Mouse (Mus musculus) bone marrow, adult 2 months (tissue): ENCODE data around the gene Ubl4b. TPM values are rescaled to one million over a fixed set of nuclear protein-coding genes. Genes with fewer than 3 reads are reported as not detected.
A peak's percentile ranks its signal among the peaks of the same experiment; 100 is the strongest.

Source experiments
- H3K27ac ChIP-seq: fragments of 200-500 bp; 2 replicates; pipeline ENCODE4 v1.5.1; 2012; ENCODE audit warnings: low read depth, mild to moderate bottlenecking, control low read depth, inconsistent platforms, low read length; ENCODE audit not compliant: control insufficient read depth, poor library complexity, insufficient read depth
- H3K4me1 ChIP-seq: fragments of 200-500 bp; 2 replicates; pipeline ENCODE4 v1.6.1; 2011; ENCODE audit warnings: low read length; ENCODE audit not compliant: control insufficient read depth, insufficient read depth
- H3K4me3 ChIP-seq: fragments of 200-500 bp; replicated peaks from 2 replicates; pipeline ENCODE3; 2011; ENCODE audit warnings: mild to moderate bottlenecking, low read depth, low read length, control low read depth; ENCODE audit not compliant: control insufficient read depth
- CTCF ChIP-seq: fragments of 200-500 bp; IDR thresholded peaks from 2 replicates; pipeline ENCODE4 v1.5.1; 2011; ENCODE audit warnings: low read length, control low read depth; ENCODE audit not compliant: control insufficient read depth, insufficient read depth
- POLR2A ChIP-seq: fragments of 200-500 bp; IDR thresholded peaks from 2 replicates; pipeline ENCODE4 v1.6.1; 2011; ENCODE audit warnings: low read depth, mild to moderate bottlenecking, control low read depth, low read length, borderline replicate concordance; ENCODE audit not compliant: control insufficient read depth
- WGBS: fragments of 180-500 bp; shearing (Covaris S2); methylation state at CpG from one replicate; pipeline ENCODE4 v1.1.7; 2018; 5-methylcytosine and 5-hydroxymethylcytosine counted together
- polyA plus RNA-seq: library from polyadenylated mRNA; stranded (reverse); fragments of >200 nt; gene quantifications from 2 replicates; pipeline ENCODE4 v1.2.4, GENCODE M21; 2011; ENCODE audit warnings: low replicate concordance; ENCODE audit not compliant: missing spikeins, insufficient read depth, insufficient read length

Ubl4b gene
- polyA plus RNA-seq, result not detected in 2 replicates

- WGBS, result 82% methylated on average over 2 of the region's 2 CpGs
- TF ChIP-seq CTCF (no peak), POLR2A (no peak)
These were observed at the start of gene Ubl4b for GRCm38 (mm10) chr3:107554842-107555241. Ubl4b (minus strand) TSS chr3:107555073.

GRCm38 (mm10) chr3:107600127-107600526 is 45.3 kb upstream of the Ubl4b start:
- H3K27ac ChIP-seq, result no peak overlapping the region
- no peak for TF ChIP-seq POLR2A
- H3K4me1 ChIP-seq, result no peaks in the 10 kb centered on the region; the same call in 1 of the 2 replicates
- H3K4me3 ChIP-seq, result no peak overlapping the region
- WGBS, result 51% methylated on average over 6 of the region's 6 CpGs

More at GRCm38 (mm10) chr3:107554842-107555241, at the start of gene Ubl4b:
- H3K4me3 ChIP-seq, result no peak within 1 kb of the TSS
- no peaks in the 10 kb centered on the region; the same call in 1 of the 2 replicates for H3K4me1 ChIP-seq
- H3K27ac ChIP-seq, result no peak within 1 kb of the TSS

GRCm38 (mm10) chr3:107597586-107598389 is 42.9 kb upstream of the Ubl4b start:
- Histone ChIP-seq H3K4me3 (no peak overlapping the region), H3K27ac (no peak overlapping the region), H3K4me1 (no peaks in the 10 kb centered on the region; the same call in 1 of the 2 replicates)
- WGBS, result 18% methylated on average over 22 of the region's 22 CpGs
- TF ChIP-seq POLR2A (no peak), CTCF (no peak)

GRCm38 (mm10) chr3:107597134-107597533 is 42.3 kb upstream of the Ubl4b start:
- Histone ChIP-seq H3K4me1 (no peaks in the 10 kb centered on the region; the same call in 1 of the 2 replicates), H3K27ac (no peak overlapping the region), H3K4me3 (no peak overlapping the region)
- 6% methylated on average over 24 of the region's 24 CpGs for WGBS
- TF ChIP-seq CTCF (no peak), POLR2A (no peak)

GRCm38 (mm10) chr3:107596559-107596958 is 41.7 kb upstream of the Ubl4b start:
- Histone ChIP-seq H3K27ac (no peak overlapping the region), H3K4me1 (no peaks in the 10 kb centered on the region; the same call in 1 of the 2 replicates), H3K4me3 (no peak overlapping the region)
- TF ChIP-seq POLR2A, result no peak
- TF ChIP-seq CTCF, result no peak
- 3% methylated on average over 26 of the region's 26 CpGs for whole genome bisulfite sequencing

- Histone ChIP-seq H3K4me3 (no peak overlapping the region), H3K4me1 (no peaks in the 10 kb centered on the region; the same call in 1 of the 2 replicates), H3K27ac (no peak overlapping the region)
- TF ChIP-seq CTCF, result no peak
- no peak for TF ChIP-seq POLR2A
- 5% methylated on average over 34 of the region's 34 CpGs for WGBS
These were observed 41.1 kb upstream of the Ubl4b start for GRCm38 (mm10) chr3:107595938-107596461.

GRCm38 (mm10) chr3:107595264-107595937 is 40.5 kb upstream of the Ubl4b start:
- H3K4me1 ChIP-seq, result no peaks in the 10 kb centered on the region; the same call in 1 of the 2 replicates
- H3K4me3 ChIP-seq, result no peak overlapping the region
- 1% methylated on average over 50 of the region's 50 CpGs for WGBS
- TF ChIP-seq POLR2A, result no peak
- TF ChIP-seq CTCF, result no peak
- H3K27ac ChIP-seq, result peak overlapping the region; percentile 15; the same call in 1 of the 2 replicates

GRCm38 (mm10) chr3:107594662-107595263 is 39.9 kb upstream of the Ubl4b start, which contains the start of gene Alx3:
Alx3 (plus strand) TSS chr3:107595031.
- peak within 1 kb of the TSS; percentile 15; the same call in 1 of the 2 replicates for H3K27ac ChIP-seq
- 2% methylated on average over 43 of the region's 46 CpGs for WGBS
- H3K4me1 ChIP-seq, result no peaks in the 10 kb centered on the region; the same call in 1 of the 2 replicates
- TF ChIP-seq POLR2A (no peak), CTCF (no peak)
- no peak within 1 kb of the TSS for H3K4me3 ChIP-seq
